Mouse (Mus musculus) C2C12 (cell line): Measurements from ENCODE around the gene Nr2f6.

Source experiments
- CTCF ChIP-seq: IDR thresholded peaks from one replicate; pipeline ENCODE4 v1.5.1; 2011; ENCODE audit not compliant: control insufficient read depth, insufficient read depth, insufficient read length
- FOSL1 ChIP-seq: IDR thresholded peaks from one replicate; pipeline ENCODE4 v1.8.0; 2011; ENCODE audit warnings: mild to moderate bottlenecking, low read length; ENCODE audit not compliant: poor library complexity, insufficient read depth, severe bottlenecking
- MAX ChIP-seq: IDR thresholded peaks from one replicate; pipeline ENCODE4 v1.6.1; 2011; ENCODE audit warnings: mild to moderate bottlenecking, control low read depth
- MYOD1 ChIP-seq: IDR thresholded peaks from one replicate; pipeline ENCODE4 v1.6.1; 2011; ENCODE audit warnings: low read depth; ENCODE audit not compliant: control insufficient read depth, insufficient read length

GRCm38 (mm10) chr8:71411535-71412273 is 29.9 kb upstream of the Nr2f6 start:
- TF ChIP-seq CTCF: no peak
- no peak for TF ChIP-seq MYOD1
- TF ChIP-seq MAX: no peak
- TF ChIP-seq FOSL1: no peak
